Mouse (Mus musculus) megakaryocyte, embryonic 14.5 days (primary cell): Measurements from ENCODE around the gene Akt2.

Experiments
- FLI1 ChIP-seq: IDR thresholded peaks from 2 replicates; pipeline ENCODE4 v1.6.1; 2012; ENCODE audit warnings: low read length, inconsistent platforms, mixed read lengths
- GATA1 ChIP-seq: IDR thresholded peaks from 3 replicates; pipeline ENCODE4 v1.6.1; 2012; ENCODE audit warnings: mixed read lengths, low read length, inconsistent platforms, borderline replicate concordance

DNA sequence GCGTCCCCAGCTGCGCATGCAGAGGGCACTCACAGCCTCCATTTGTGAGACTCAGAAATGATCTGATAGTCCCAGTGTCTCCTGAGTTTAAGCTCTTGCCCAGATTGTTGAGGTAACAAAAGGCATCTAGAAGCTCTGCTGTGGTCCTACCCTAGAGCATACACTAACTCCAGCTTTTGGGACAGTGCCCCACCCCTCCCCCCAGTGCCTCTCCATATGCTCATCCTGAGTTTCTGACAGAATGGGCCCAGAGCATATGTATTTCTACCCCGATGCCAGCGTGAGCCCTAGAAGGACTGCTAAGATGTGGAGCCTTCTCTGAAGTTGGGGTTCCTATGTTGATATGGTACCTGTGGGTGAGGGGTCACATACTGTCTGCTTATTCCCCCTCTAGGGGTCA is 40.1 kb downstream of the Akt2 start:
- TF ChIP-seq FLI1 (no peak), GATA1 (no peak)
